Mouse (Mus musculus) hindbrain, embryonic 12.5 days (tissue): ENCODE results near the gene Gm11567. TPM values are rescaled to one million over a fixed set of nuclear protein-coding genes. Genes with fewer than 3 reads are reported as not detected.

Source experiments
- polyA plus RNA-seq: library from polyadenylated mRNA; unstranded; fragments of >200 nt; fragmentation: Nextera tagmentation; extraction: Ambion mirVana; gene quantifications from 2 replicates; pipeline ENCODE4 v1.2.1, GENCODE M21; 2016

Gene Gm11567
- polyA plus RNA-seq, 1 experiment from 2014 or later: not detected

Other genes starting within 250 kb of the Gm11567 start
- not detected in 2 replicates for gene Krtap4-2, start 244.1 kb upstream of the Gm11567 start, polyA plus RNA-seq
- gene Krtap4-7, start 235.1 kb upstream of the Gm11567 start, polyA plus RNA-seq: not detected in 2 replicates
- gene Gm11555, start 229.0 kb upstream of the Gm11567 start, polyA plus RNA-seq: not detected in 2 replicates
- gene Gm11563, start 220.2 kb upstream of the Gm11567 start, polyA plus RNA-seq: not detected in 2 replicates
- not detected in 2 replicates for gene Krtap4-6, start 213.2 kb upstream of the Gm11567 start, polyA plus RNA-seq
- not detected in 2 replicates for gene Gm14190, start 188.4 kb upstream of the Gm11567 start, polyA plus RNA-seq
- gene Gm14180, start 144.9 kb upstream of the Gm11567 start, polyA plus RNA-seq: not detected in 2 replicates
- gene Gm11595, start 106.3 kb upstream of the Gm11567 start, polyA plus RNA-seq: not detected in 2 replicates
- not detected in 2 replicates for gene Krtap4-8, start 98.5 kb upstream of the Gm11567 start, polyA plus RNA-seq
- not detected in 2 replicates for gene Krtap4-9, start 94.0 kb upstream of the Gm11567 start, polyA plus RNA-seq
- not detected in 2 replicates for gene Gm11596, start 85.7 kb upstream of the Gm11567 start, polyA plus RNA-seq
- not detected in 2 replicates for gene Gm11569, start 80.3 kb upstream of the Gm11567 start, polyA plus RNA-seq
- gene Gm11554, start 74.7 kb upstream of the Gm11567 start, polyA plus RNA-seq: not detected in 2 replicates
- gene Krtap4-13, start 69.3 kb upstream of the Gm11567 start, polyA plus RNA-seq: not detected in 2 replicates
- not detected in 2 replicates for gene Gm11564, start 63.5 kb upstream of the Gm11567 start, polyA plus RNA-seq
- gene 2300003K06Rik, start 41.1 kb upstream of the Gm11567 start, polyA plus RNA-seq: not detected in 2 replicates
- not detected in 2 replicates for gene Krtap4-16, start 27.6 kb upstream of the Gm11567 start, polyA plus RNA-seq
- not detected in 2 replicates for gene Gm11568, start 21.3 kb upstream of the Gm11567 start, polyA plus RNA-seq
- gene Gm11559, start 14.7 kb upstream of the Gm11567 start, polyA plus RNA-seq: not detected in 2 replicates
- not detected in 2 replicates for gene Krtap9-1, start 5.8 kb upstream of the Gm11567 start, polyA plus RNA-seq
- not detected in 2 replicates for gene Krtap31-1, start 28.7 kb downstream of the Gm11567 start, polyA plus RNA-seq
- not detected in 2 replicates for gene Gm11565, start 35.6 kb downstream of the Gm11567 start, polyA plus RNA-seq
- gene Krtap31-2, start 57.1 kb downstream of the Gm11567 start, polyA plus RNA-seq: not detected in 2 replicates
- not detected in 2 replicates for gene Krtap9-5, start 69.3 kb downstream of the Gm11567 start, polyA plus RNA-seq
- not detected in 2 replicates for gene Krtap29-1, start 99.9 kb downstream of the Gm11567 start, polyA plus RNA-seq
- gene Krtap16-1, start 107.4 kb downstream of the Gm11567 start, polyA plus RNA-seq: not detected in 2 replicates
- gene Krtap17-1, start 114.8 kb downstream of the Gm11567 start, polyA plus RNA-seq: not detected in 2 replicates
- not detected in 2 replicates for gene Krt33a, start 137.0 kb downstream of the Gm11567 start, polyA plus RNA-seq
- gene Krt33b, start 150.7 kb downstream of the Gm11567 start, polyA plus RNA-seq: 0.14 TPM in 1 of 2 replicates, not detected in the other
- gene Krt34, start 162.4 kb downstream of the Gm11567 start, polyA plus RNA-seq: not detected in 2 replicates
- gene Krt31, start 171.4 kb downstream of the Gm11567 start, polyA plus RNA-seq: not detected in 2 replicates
- gene Krt32, start 209.0 kb downstream of the Gm11567 start, polyA plus RNA-seq: not detected in 2 replicates
- not detected in 2 replicates for gene Krt35, start 217.1 kb downstream of the Gm11567 start, polyA plus RNA-seq
- gene Krt36, start 226.4 kb downstream of the Gm11567 start, polyA plus RNA-seq: not detected in 2 replicates
- not detected in 2 replicates for gene Krt13, start 242.4 kb downstream of the Gm11567 start, polyA plus RNA-seq